Mouse (Mus musculus) hindbrain, embryonic 11.5 days (tissue): ENCODE measurements around the gene Hacd1. TPM values are rescaled to one million over a fixed set of nuclear protein-coding genes. Genes with fewer than 3 reads are reported as not detected.

Experiments
- ATAC-seq: fragments of 200-750 bp; cut with Nextera tagmentation; 2 replicates; pipeline ENCODE4 v1.8.0; 2017; ENCODE audit warnings: mild to moderate bottlenecking, moderate TSS enrichment, moderate library complexity; ENCODE audit not compliant: low FRiP score
- DNase-seq: peaks from one replicate; pipeline ENCODE4 v3.0.0-alpha.2; 2015; ENCODE audit warnings: low spot score
- H3K27ac ChIP-seq: fragments of 300-500 bp; sonication (generic); 2 replicates; pipeline ENCODE4 v1.5.1; 2014; ENCODE audit warnings: mild to moderate bottlenecking, low read depth, low read length
- H3K27me3 ChIP-seq: fragments of 300-500 bp; sonication (generic); 2 replicates; pipeline ENCODE4 v1.6.1; 2014; ENCODE audit warnings: mild to moderate bottlenecking, low read length, moderate library complexity, mixed read lengths; ENCODE audit not compliant: control insufficient read depth, insufficient read depth
- H3K36me3 ChIP-seq: fragments of 300-500 bp; sonication (generic); 2 replicates; pipeline ENCODE4 v1.6.1; 2014; ENCODE audit warnings: mild to moderate bottlenecking, low read length, moderate library complexity, mixed read lengths; ENCODE audit not compliant: control insufficient read depth, insufficient read depth
- H3K4me1 ChIP-seq: fragments of 300-500 bp; sonication (generic); replicated peaks from 2 replicates; pipeline ENCODE4 v1.6.1; 2014; ENCODE audit warnings: low read length, mixed read lengths; ENCODE audit not compliant: control insufficient read depth, insufficient read depth
- H3K4me2 ChIP-seq: fragments of 300-500 bp; sonication (generic); replicated peaks from 2 replicates; pipeline ENCODE4 v1.6.1; 2014; ENCODE audit warnings: mild to moderate bottlenecking, low read depth, low read length
- H3K4me3 ChIP-seq: fragments of 300-500 bp; sonication (generic); 2 replicates; pipeline ENCODE4 v1.5.1; 2014; ENCODE audit warnings: low read depth, low read length
- H3K9ac ChIP-seq: fragments of 300-500 bp; sonication (generic); 2 replicates; pipeline ENCODE4 v1.6.1; 2014; ENCODE audit warnings: low read depth, low read length
- H3K9me3 ChIP-seq: fragments of 300-500 bp; sonication (generic); 2 replicates; pipeline ENCODE4 v1.6.1; 2016; ENCODE audit warnings: low read length; ENCODE audit not compliant: control insufficient read depth
- WGBS: fragments of 180-500 bp; shearing (Covaris S2); extraction: QIAGEN DNeasy Blood & Tissue Kit; methylation state at CpG from one replicate; pipeline ENCODE4 v1.1.7; 2014; 5-methylcytosine and 5-hydroxymethylcytosine counted together
- polyA plus RNA-seq: library from polyadenylated mRNA; unstranded; fragments of >200 nt; fragmentation: Nextera tagmentation; extraction: Ambion mirVana; gene quantifications from 2 replicates; pipeline ENCODE4 v1.2.1, GENCODE M21; 2014

Hacd1 gene
- polyA plus RNA-seq, 1 experiment from 2014 or later, result 50.9 TPM

DNA sequence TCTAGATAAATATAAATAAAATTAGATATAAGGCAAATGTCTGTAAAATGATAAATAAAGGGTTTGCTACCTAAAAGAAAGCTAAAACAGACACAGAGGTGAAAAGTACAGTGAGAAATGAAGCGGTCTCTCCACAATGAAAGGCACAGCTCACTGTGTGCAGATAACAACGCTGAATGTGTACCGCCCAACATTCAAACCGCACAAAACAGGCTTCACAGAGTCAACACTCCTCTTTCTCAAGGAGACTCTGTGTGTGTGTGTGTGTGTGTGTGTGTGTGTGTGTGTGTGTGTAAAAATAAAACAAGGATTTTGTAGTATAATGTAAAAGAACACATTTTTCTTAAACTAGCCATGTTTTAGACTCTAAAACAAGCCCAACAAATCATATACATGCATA is 247.9 kb downstream of the Hacd1 start:
- H3K9ac ChIP-seq, result no peak overlapping the region
- WGBS, result 95% methylated on average over 4 of the region's 4 CpGs
- H3K4me3 ChIP-seq, result no peak overlapping the region
- no peaks in the 10 kb centered on the region for H3K9me3 ChIP-seq
- no peak overlapping the region for H3K27ac ChIP-seq
- DNase-seq, result no peak
- no peaks in the 10 kb centered on the region for H3K27me3 ChIP-seq
- no peak for ATAC-seq
- no peaks in the 10 kb centered on the region for H3K4me1 ChIP-seq
- H3K4me2 ChIP-seq, result no peak overlapping the region
- H3K36me3 ChIP-seq, result no peaks in the 10 kb centered on the region

DNA sequence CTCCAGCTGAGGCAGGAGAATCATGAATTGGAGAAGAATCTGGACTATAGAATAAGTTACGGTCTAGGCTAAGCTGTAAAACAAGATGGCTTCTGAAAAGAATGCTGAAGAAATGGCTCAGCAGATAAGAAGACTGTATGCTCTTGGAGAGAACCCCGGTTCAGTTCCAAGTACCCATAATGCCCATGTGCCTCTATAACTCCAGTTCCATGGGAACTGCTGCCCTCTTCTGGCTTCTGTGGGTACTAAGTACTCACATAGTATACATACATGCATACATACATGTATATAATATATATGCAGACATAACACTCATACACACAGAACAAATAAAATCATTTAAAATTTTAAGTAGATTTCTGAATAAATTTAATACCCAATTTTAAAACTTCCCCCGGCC is 249.8 kb downstream of the Hacd1 start:
- WGBS, result 85% methylated on average over 3 of the region's 3 CpGs
- Histone ChIP-seq H3K9me3 (no peaks in the 10 kb centered on the region), H3K9ac (no peak overlapping the region), H3K27me3 (no peaks in the 10 kb centered on the region), H3K36me3 (no peaks in the 10 kb centered on the region), H3K4me3 (no peak overlapping the region), H3K4me1 (no peaks in the 10 kb centered on the region), H3K4me2 (no peak overlapping the region), H3K27ac (no peak overlapping the region)
- no peak for DNase-seq
- ATAC-seq, result no peak

DNA sequence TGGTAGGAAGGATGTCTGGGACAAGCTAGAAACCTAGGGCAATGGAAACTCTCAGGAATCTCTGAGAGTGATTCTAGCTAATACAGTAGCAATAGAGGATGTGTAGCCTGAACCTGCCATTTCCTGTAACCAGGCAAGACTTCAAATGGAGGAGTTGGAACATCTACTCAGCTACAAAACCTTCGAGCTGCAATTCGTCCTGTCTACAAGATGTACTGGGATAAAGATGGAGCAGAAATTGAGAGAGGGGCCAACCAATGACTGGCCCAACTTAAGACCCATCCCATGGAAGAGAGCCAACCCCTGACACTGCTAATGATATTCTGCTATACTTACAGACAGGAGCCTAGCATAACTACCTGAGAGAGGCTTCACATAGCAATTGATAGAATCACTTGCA is 255.3 kb downstream of the Hacd1 start:
- H3K9ac ChIP-seq, result no peak overlapping the region
- 97% methylated on average over 2 of the region's 2 CpGs for WGBS
- H3K27ac ChIP-seq, result no peak overlapping the region
- no peak overlapping the region for H3K4me3 ChIP-seq
- DNase-seq (no peak), ATAC-seq (no peak)
- H3K4me1 ChIP-seq, result no peaks in the 10 kb centered on the region
- H3K4me2 ChIP-seq, result no peak overlapping the region
- H3K27me3 ChIP-seq, result no peaks in the 10 kb centered on the region
- no peaks in the 10 kb centered on the region for H3K9me3 ChIP-seq
- H3K36me3 ChIP-seq, result no peaks in the 10 kb centered on the region

Other genes starting within 250 kb of the Hacd1 start
- gene Stam, start 18.0 kb upstream of the Hacd1 start, polyA plus RNA-seq, result 116 TPM in 2 replicates
- 0.08 TPM in 1 of 2 replicates, not detected in the other for gene Tmem236, start 118.4 kb upstream of the Hacd1 start, polyA plus RNA-seq
- gene Mrc1, start 173.3 kb upstream of the Hacd1 start, polyA plus RNA-seq, result 5.7 and 6.9 TPM in 2 replicates